Mouse (Mus musculus): Measurements from ENCODE around the gene Slc12a9.

DNA sequence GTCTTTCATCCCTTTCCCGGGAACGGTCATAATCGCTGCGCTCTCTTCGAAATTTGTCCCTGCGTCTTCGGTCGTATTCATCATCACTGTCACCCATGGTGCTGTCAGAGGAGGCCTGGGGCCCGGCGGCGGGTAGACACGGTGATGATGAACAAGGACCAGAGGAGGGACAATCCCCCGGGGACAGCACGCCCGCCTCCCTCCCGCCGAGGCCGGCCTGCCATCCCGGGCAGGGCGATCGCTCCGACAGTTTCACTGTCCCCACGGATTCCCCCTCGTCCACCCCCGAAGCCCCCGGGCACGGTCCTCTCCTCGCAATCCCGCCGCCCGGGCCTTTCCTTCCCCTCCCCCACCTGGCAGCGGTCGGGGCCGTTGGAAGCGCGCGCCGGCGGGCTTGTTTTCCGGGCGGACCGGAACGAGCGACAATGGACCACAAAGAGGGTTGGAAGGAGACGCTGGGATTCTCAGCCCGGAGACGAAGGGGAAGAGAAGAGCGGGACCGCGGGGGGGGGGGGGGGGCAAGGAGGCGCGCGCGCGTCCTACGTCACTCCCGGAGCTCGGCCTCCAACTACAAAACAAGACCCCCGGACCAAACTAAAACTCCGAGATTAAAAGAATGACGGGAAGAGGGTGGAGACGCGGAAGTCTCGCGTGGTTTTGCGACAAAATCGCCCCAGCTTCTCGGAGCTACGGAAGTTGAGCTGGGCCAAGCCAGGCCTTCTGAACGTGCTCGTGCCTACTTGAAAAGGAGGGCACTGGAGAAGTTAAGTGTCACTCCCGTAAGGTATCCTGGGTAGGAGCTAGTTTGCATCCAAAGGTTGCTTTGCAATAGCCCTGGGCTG, 26.1 kb downstream of the Slc12a9 start, which contains the start of gene Srrt:
- TF ChIP-seq CTCF (IDR thresholded peaks at IDR 0.05; ENCODE audit: low read depth) (no peak), EP300 (optimal IDR thresholded peaks at IDR 0.05) (peak; percentile 96)

Measured in stomach, postnatal 0 days (tissue).